ENCODE assay signal across 9 mouse cellular contexts in genomic region chr15:41162268-41162667, GRCm38 (mm10).
DNase-seq lines count a peak whose midpoint lies in the region; ATAC-seq and TF ChIP-seq lines count a peak whose summit lies in the region.
"Had no signal": no experiment of that assay in that cellular context is flagged by ENCODE, and none has a peak within 500 bp of the region (broad histone marks: within the 10 kb centered on the region; RNA-seq: fewer than 3 reads in every experiment).

No protein-coding gene starts in this region.

- no peak for ATAC-seq in embryonic facial prominence, embryonic 12.5 days (ENCODE audit: insufficient number of reproducible peaks, insufficient read depth, low FRiP score, low TSS enrichment)

- no peak for TF ChIP-seq POLR2A in brain, embryonic 14.5 days (IDR thresholded peaks at IDR 0.05; ENCODE audit: borderline replicate concordance, extremely low read depth, insufficient read depth, insufficient read length, poor library complexity, severe bottlenecking)

- H3K27ac ChIP-seq in embryonic facial prominence, embryonic 12.5 days = no peak overlapping the region
- no peak overlapping the region for H3K27ac ChIP-seq in embryonic facial prominence, embryonic 10.5 days (replicated peaks)
- H3K27ac ChIP-seq in layer of hippocampus, adult 2 months = peak overlapping the region; percentile 72; the same call in 1 of the 2 replicates

- no peak for TF ChIP-seq CTCF in brain, embryonic 14.5 days (IDR thresholded peaks at IDR 0.05; ENCODE audit: borderline replicate concordance, extremely low read depth, insufficient read depth, insufficient read length)
- no peak for TF ChIP-seq CTCF in layer of hippocampus, adult 2 months (conservative IDR thresholded peaks at IDR 0.05)

- peak overlapping the region; percentile 17; the same call in 1 of the 2 replicates for H3K4me2 ChIP-seq in embryonic facial prominence, embryonic 12.5 days (replicated peaks)

- WGBS in embryonic facial prominence, embryonic 12.5 days = 22% methylated on average over 8 of the region's 8 CpGs
- 24% methylated on average over 8 of the region's 8 CpGs for WGBS in embryonic facial prominence, embryonic 10.5 days

- H3K9me3 ChIP-seq in embryonic facial prominence, embryonic 12.5 days = no peaks in the 10 kb centered on the region
- no peaks in the 10 kb centered on the region for H3K9me3 ChIP-seq in embryonic facial prominence, embryonic 10.5 days

- H3K4me1 ChIP-seq in embryonic facial prominence, embryonic 12.5 days = no peaks in the 10 kb centered on the region
- peaks cover 4% of the 10 kb centered on the region; the same call in 1 of the 2 replicates for H3K4me1 ChIP-seq in embryonic facial prominence, embryonic 10.5 days

- H3K9ac ChIP-seq in embryonic facial prominence, embryonic 12.5 days = no peak overlapping the region

- no peak overlapping the region for H3K4me3 ChIP-seq in embryonic facial prominence, embryonic 12.5 days
- no peak overlapping the region for H3K4me3 ChIP-seq in embryonic facial prominence, embryonic 10.5 days
- H3K4me3 ChIP-seq in layer of hippocampus, adult 2 months = peak overlapping the region; percentile 34

- no peaks in the 10 kb centered on the region for H3K36me3 ChIP-seq in embryonic facial prominence, embryonic 12.5 days
- H3K36me3 ChIP-seq in embryonic facial prominence, embryonic 10.5 days (replicated peaks) = no peaks in the 10 kb centered on the region

- no peaks in the 10 kb centered on the region for H3K27me3 ChIP-seq in embryonic facial prominence, embryonic 12.5 days
- H3K27me3 ChIP-seq in embryonic facial prominence, embryonic 10.5 days (replicated peaks; ENCODE audit: low read depth, poor library complexity, severe bottlenecking) = no peaks in the 10 kb centered on the region

- DNase-seq in embryonic facial prominence, embryonic 10.5 days (ENCODE audit: low spot score) = no peak
- DNase-seq in kidney, postnatal 14 days = peak; percentile 10
- no peak for DNase-seq in kidney, adult 18-20 months
- DNase-seq in brain, embryonic 14.5 days (ENCODE audit: low read depth) = peak; percentile 46
- peak; percentile 29 to 39 for DNase-seq in layer of hippocampus, adult 2 months (ENCODE audit: low spot score in 2 of 2)
- DNase-seq in embryo, embryonic 10.5 days (ENCODE audit: low spot score) = no peak
- DNase-seq in spleen, postnatal 36 days (ENCODE audit: low spot score in 2 of 2) = no peak
- DNase-seq: adrenal gland, adult 8-10 months had no signal

Comparison
In these comparisons a context has a peak if more than half of its experiments do, and no peak if none do; other contexts are left out.
1. DNase-seq: peak in kidney, postnatal 14 days (single experiment), brain, embryonic 14.5 days (single experiment) and layer of hippocampus, adult 2 months (2 of 2); none in embryonic facial prominence, embryonic 10.5 days (single experiment), kidney, adult 18-20 months (single experiment), embryo, embryonic 10.5 days (single experiment) and spleen, postnatal 36 days (0 of 2).